Mouse (Mus musculus) forebrain, embryonic 14.5 days (tissue): Measurements from ENCODE around the gene Ap1m1. TPM values are rescaled to one million over a fixed set of nuclear protein-coding genes. Genes with fewer than 3 reads are reported as not detected.

Experiments used
- ATAC-seq: fragments of 200-750 bp; cut with Nextera tagmentation; 2 replicates; pipeline ENCODE4 v1.8.0; 2017; ENCODE audit warnings: mild to moderate bottlenecking, moderate library complexity
- DNase-seq: peaks from one replicate; pipeline ENCODE4 v3.0.0-alpha.2; 2015; ENCODE audit warnings: low spot score
- H3K27ac ChIP-seq: fragments of 300-500 bp; sonication (generic); 2 replicates; pipeline ENCODE4 v1.5.1; 2014; ENCODE audit warnings: low read depth, mild to moderate bottlenecking, control low read depth, low read length, moderate library complexity
- H3K27me3 ChIP-seq: fragments of 300-500 bp; sonication (generic); replicated peaks from 2 replicates; pipeline ENCODE4 v1.6.1; 2014; ENCODE audit warnings: low read length, control low read depth, mixed read lengths; ENCODE audit not compliant: control insufficient read depth, insufficient read depth
- H3K36me3 ChIP-seq: fragments of 300-500 bp; sonication (generic); 2 replicates; pipeline ENCODE4 v1.6.1; 2014; ENCODE audit warnings: low read length, control low read depth; ENCODE audit not compliant: control insufficient read depth, insufficient read depth
- H3K4me1 ChIP-seq: fragments of 300-500 bp; sonication (generic); 2 replicates; pipeline ENCODE4 v1.6.1; 2014; ENCODE audit warnings: antibody characterized with exemption, low read length, control low read depth; ENCODE audit not compliant: control insufficient read depth, insufficient read depth
- H3K4me2 ChIP-seq: fragments of 300-500 bp; sonication (generic); 2 replicates; pipeline ENCODE4 v1.6.1; 2014; ENCODE audit warnings: mild to moderate bottlenecking, control low read depth, low read length
- H3K4me3 ChIP-seq: fragments of 300-500 bp; sonication (generic); 2 replicates; pipeline ENCODE4 v1.5.1; 2014; ENCODE audit warnings: low read depth, low read length, control low read depth
- H3K9ac ChIP-seq: fragments of 300-500 bp; sonication (generic); 2 replicates; pipeline ENCODE4 v1.6.1; 2014; ENCODE audit warnings: mild to moderate bottlenecking, low read length, control low read depth, moderate library complexity
- H3K9me3 ChIP-seq: fragments of 300-500 bp; sonication (generic); replicated peaks from 2 replicates; pipeline ENCODE4 v1.6.1; 2016; ENCODE audit warnings: low read length, control low read depth, mixed read lengths; ENCODE audit not compliant: control insufficient read depth
- WGBS: fragments of 180-500 bp; shearing (Covaris S2); extraction: QIAGEN DNeasy Blood & Tissue Kit; methylation state at CpG from one replicate; pipeline ENCODE4 v1.1.7; 2014; 5-methylcytosine and 5-hydroxymethylcytosine counted together
- polyA plus RNA-seq: library from polyadenylated mRNA; unstranded; fragments of >200 nt; fragmentation: Nextera tagmentation; extraction: Ambion mirVana; gene quantifications from 2 replicates; pipeline ENCODE4 v1.2.1, GENCODE M21; 2014

Gene Ap1m1
- polyA plus RNA-seq, 1 experiment from 2014 or later, result 214 TPM

DNA sequence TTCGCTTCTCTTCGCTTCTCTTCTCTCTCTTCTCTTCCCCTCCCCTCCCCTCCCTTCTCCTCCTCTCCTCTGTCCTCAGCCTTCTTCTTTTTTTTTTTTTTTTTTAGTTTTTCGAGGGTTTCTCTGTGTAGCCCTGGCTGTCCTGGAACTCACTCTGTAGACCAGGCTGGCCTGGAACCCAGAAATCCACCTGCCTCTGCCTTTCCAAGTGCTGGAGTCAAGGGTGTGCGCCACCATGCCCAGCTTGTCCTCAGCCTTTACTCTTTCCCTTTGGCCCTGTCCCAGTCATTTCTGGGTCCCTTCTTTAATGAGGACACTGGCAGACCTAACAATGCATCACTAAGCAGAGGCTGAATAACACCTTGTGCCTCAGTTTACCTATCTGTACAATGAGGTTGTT lies 26.3 kb upstream of the Ap1m1 start, which contains the start of gene Gm11034:
Gene Gm11034 (minus strand): TSS at position 101 of the 400 bp plus-strand sequence.
- 74% methylated on average over 4 of the region's 4 CpGs for WGBS
- no peaks in the 10 kb centered on the region for H3K27me3 ChIP-seq
- H3K9me3 ChIP-seq, result no peaks in the 10 kb centered on the region
- H3K4me2 ChIP-seq, result no peak within 1 kb of the TSS
- ATAC-seq (no peak), DNase-seq (no peak)
- no peak within 1 kb of the TSS for H3K9ac ChIP-seq
- no peak within 1 kb of the TSS for H3K4me3 ChIP-seq
- H3K4me1 ChIP-seq, result no peaks in the 10 kb centered on the region
- no peaks in the 10 kb centered on the region for H3K36me3 ChIP-seq
- H3K27ac ChIP-seq, result no peak within 1 kb of the TSS

DNA sequence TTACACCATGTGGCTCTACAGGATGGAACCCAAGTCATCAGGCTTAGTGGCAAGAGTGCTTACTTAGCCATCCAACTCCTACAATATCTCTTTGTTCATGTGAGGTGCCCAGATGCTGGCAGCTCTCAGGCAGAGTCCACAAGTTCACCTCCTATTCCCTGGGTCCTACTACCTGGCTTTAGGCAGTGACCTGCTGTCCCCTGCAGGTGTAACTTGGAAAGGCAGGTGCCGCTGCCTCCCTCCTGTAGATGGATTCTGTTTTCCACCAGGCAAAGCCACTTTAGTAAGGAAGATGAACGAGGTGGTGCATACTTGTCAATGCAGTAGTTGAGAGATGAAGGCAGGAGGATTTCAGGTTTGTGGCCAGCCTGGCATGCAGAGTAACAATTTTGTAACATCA lies 24.8 kb upstream of the Ap1m1 start:
- no peak for DNase-seq
- H3K9me3 ChIP-seq, result no peaks in the 10 kb centered on the region

DNA sequence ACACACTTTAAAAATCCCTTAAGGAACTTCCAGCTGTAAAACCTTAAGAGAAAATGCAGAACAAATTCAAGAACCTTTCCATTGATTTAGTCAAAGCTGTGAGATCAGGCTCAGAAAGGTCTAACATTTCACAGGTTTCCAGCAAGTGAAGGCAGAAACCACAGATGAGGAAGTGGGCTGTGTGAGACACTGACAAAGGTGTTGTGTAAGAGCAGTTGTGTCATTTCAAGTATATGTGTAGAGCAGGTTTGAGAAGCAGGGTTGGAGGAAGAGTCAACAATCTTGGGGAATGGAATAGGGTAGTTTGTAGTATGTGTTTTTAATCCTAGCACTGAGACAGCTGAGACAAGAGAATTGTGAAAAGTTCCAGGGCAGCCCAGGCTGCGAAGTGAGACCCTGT lies 23.9 kb upstream of the Ap1m1 start:
- no peaks in the 10 kb centered on the region for H3K36me3 ChIP-seq
- H3K9me3 ChIP-seq, result no peaks in the 10 kb centered on the region
- H3K4me3 ChIP-seq, result no peak overlapping the region
- no peak overlapping the region for H3K9ac ChIP-seq
- peaks cover 7% of the 10 kb centered on the region; the same call in 1 of the 2 replicates for H3K4me1 ChIP-seq
- 56% methylated on average over 1 of the region's 1 CpGs for WGBS
- DNase-seq (no peak), ATAC-seq (no peak)
- no peak overlapping the region for H3K27ac ChIP-seq
- no peaks in the 10 kb centered on the region for H3K27me3 ChIP-seq
- no peak overlapping the region for H3K4me2 ChIP-seq

More for the DNA sequence above, 24.8 kb upstream of the Ap1m1 start:
- 55% methylated on average over 2 of the region's 2 CpGs for WGBS
- Histone ChIP-seq H3K36me3 (no peaks in the 10 kb centered on the region), H3K27ac (no peak overlapping the region), H3K27me3 (no peaks in the 10 kb centered on the region), H3K9ac (no peak overlapping the region), H3K4me1 (no peaks in the 10 kb centered on the region), H3K4me3 (no peak overlapping the region), H3K4me2 (no peak overlapping the region)
- no peak for ATAC-seq

DNA sequence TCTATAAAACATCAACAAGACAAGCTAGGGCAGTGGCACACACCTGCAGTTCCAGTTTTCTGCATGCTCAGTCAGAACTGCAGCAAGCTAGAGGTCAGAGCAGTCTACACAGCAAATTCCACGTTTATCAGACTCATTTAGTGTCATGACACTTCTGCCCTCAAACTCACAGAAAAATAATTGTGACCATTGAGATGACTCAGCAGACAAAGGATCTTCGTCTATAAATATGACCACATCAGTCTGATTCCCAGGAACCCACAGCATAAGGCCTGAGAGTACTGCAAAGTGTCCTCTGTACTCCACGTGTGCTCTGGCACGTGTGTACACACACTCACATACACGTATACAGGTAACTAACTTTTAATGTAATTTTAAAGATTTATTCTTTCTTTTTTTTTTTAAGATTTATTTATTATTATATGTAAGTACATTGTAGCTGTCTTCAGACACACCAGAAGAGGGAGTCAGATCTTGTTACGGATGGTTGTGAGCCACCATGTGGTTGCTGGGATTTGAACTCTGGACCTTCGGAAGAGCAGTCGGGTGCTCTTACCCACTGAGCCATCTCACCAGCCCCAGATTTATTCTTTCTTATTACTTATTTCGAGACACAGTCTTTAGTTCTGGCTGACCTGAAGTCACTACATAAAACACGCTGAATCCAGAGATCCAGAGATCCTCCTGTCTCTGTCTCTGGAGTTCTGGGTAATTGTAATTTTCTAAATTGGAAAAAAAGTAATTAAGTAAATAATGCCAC lies 20.9 kb upstream of the Ap1m1 start:
- Histone ChIP-seq H3K27ac (no peak overlapping the region), H3K36me3 (peaks cover 26% of the 10 kb centered on the region), H3K4me2 (peak overlapping the region; percentile 91), H3K9ac (no peak overlapping the region), H3K4me1 (peaks cover 9% of the 10 kb centered on the region; the same call in 1 of the 2 replicates), H3K27me3 (no peaks in the 10 kb centered on the region), H3K9me3 (no peaks in the 10 kb centered on the region), H3K4me3 (peak overlapping the region; percentile 67)
- ATAC-seq (peak; percentile 45), DNase-seq (no peak)
- WGBS, result 75% methylated on average over 9 of the region's 10 CpGs

DNA sequence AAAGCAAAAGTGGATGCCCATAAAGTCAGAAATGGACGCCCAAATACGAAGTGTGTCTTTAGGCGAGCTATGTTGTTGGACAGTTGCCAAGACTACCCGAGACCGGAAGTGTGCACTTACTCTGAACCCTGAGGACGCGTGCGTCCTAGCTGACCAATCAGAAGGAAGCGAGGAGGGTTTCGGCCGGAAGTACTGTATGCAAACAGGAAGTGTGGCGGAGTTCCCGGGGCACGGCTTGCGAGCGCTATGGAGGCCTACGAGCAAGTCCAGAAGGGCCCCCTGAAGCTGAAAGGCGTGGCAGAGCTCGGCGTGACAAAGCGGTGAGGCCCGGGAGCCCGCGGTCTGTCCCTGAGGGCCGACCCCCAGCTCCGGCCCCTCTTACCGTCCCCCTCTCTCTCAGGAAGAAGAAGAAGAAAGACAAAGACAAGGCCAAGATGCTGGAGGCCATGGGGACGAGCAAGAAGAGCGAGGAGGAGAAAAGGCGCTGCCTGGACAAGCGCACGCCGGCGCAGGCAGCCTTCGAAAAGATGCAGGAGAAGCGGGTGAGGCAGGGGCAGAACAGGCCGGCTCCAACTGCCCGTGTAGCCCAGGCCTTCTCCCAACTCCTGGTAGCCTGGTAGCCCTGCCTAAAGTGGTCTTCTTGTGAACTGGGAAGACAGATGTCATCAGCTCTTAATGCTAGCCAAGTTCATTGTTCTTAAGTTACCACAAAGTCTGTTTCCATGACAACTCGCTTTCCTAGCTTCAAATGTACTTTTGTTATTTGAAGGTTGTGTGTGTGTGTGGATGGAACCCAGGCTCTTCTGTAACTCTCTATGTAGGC lies 20.1 kb upstream of the Ap1m1 start, which contains the start of gene Fam32a:
Gene Fam32a (plus strand): TSS at position 190 of the 823 bp plus-strand sequence.
- Histone ChIP-seq H3K4me2 (peak within 1 kb of the TSS; percentile 91), H3K27ac (peak within 1 kb of the TSS; percentile 62; the same call in 1 of the 2 replicates), H3K36me3 (peaks cover 30% of the 10 kb centered on the region), H3K4me3 (peak within 1 kb of the TSS; percentile 67), H3K27me3 (no peaks in the 10 kb centered on the region), H3K9ac (peak within 1 kb of the TSS; percentile 76), H3K9me3 (no peaks in the 10 kb centered on the region), H3K4me1 (peaks cover 9% of the 10 kb centered on the region; the same call in 1 of the 2 replicates)
- peak; percentile 98 for ATAC-seq
- WGBS, result 11% methylated on average over 39 of the region's 39 CpGs
- peak; percentile 98 for DNase-seq

DNA sequence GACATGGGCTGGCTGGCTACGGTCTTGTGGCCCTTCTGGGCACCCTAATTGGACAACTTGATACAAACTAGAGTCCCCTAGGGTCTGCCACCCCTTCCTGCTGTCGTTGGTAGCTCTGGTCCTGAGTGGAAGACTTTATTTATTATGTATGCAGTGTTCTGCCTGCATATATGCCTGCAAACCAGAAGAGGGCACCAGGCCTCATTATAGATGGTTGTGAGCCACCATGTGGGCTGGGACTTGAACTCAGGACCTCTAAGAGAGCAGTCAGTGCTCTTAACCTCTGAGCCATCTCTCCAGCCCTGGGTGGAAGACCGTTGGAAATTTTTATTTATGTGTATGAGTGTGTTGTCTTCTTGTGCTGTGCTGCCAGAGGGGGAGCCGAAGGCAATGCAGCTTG lies 19.1 kb upstream of the Ap1m1 start:
- WGBS, result 85% methylated on average over 4 of the region's 4 CpGs
- no peak for ATAC-seq
- Histone ChIP-seq H3K27me3 (no peaks in the 10 kb centered on the region), H3K27ac (no peak overlapping the region), H3K9me3 (no peaks in the 10 kb centered on the region), H3K4me2 (peak overlapping the region; percentile 91), H3K4me1 (peaks cover 9% of the 10 kb centered on the region; the same call in 1 of the 2 replicates), H3K4me3 (peak overlapping the region; percentile 67), H3K36me3 (peaks cover 30% of the 10 kb centered on the region), H3K9ac (no peak overlapping the region)
- DNase-seq, result no peak

DNA sequence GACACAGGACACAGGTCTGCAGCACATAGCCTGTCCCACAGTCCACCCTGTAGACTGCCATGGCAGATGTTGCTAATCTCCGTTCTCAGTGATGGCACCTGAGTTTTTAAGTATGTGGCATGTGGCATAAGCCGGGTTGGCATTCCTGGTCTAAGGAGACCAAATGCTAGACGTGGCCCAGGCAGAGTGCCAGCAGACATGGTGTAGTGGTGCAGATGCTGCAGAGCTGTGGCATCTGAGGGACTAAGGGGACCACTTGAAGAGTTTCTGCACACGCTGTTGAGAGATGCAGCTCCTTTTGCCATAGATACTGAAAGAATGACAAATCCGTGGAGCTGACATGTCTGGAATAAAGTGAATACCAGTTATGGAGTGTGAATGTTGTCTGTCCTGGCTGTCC lies 17.2 kb upstream of the Ap1m1 start:
- no peak overlapping the region for H3K4me3 ChIP-seq
- H3K4me2 ChIP-seq, result no peak overlapping the region
- no peaks in the 10 kb centered on the region for H3K27me3 ChIP-seq
- 94% methylated on average over 5 of the region's 5 CpGs for WGBS
- H3K9ac ChIP-seq, result no peak overlapping the region
- no peak overlapping the region for H3K27ac ChIP-seq
- no peak for DNase-seq
- H3K9me3 ChIP-seq, result no peaks in the 10 kb centered on the region
- no peak for ATAC-seq
- H3K36me3 ChIP-seq, result peaks cover 30% of the 10 kb centered on the region
- peaks cover 9% of the 10 kb centered on the region; the same call in 1 of the 2 replicates for H3K4me1 ChIP-seq

DNA sequence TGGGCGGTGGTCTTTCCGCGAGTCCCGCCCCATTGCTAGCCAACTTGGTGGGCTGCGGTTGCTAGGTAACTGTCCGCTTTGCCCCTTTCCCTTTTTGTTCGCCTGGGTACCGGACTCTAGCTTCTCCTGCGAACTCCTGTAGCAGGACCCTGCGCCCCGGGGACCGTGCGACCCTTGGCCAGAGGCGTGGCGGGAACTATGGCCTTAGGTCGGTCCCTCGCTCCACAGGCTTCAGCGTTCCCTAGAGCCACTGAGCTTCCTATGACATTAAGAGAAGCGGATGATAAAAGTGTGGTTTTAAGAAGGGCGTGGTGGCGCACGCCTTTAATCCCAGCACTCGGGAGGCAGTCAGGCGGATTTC lies 565 bp downstream of the Ap1m1 start:
- ATAC-seq (no peak), DNase-seq (no peak)
- WGBS, result under 1% methylated on average over 24 of the region's 24 CpGs

More for the DNA sequence above, 565 bp downstream of the Ap1m1 start:
- Histone ChIP-seq H3K9me3 (no peaks in the 10 kb centered on the region), H3K4me2 (peak overlapping the region; percentile 73), H3K9ac (peak overlapping the region; percentile 72), H3K27me3 (no peaks in the 10 kb centered on the region), H3K4me1 (no peaks in the 10 kb centered on the region), H3K4me3 (peak overlapping the region; percentile 64), H3K27ac (peak overlapping the region; percentile 93), H3K36me3 (peaks cover 14% of the 10 kb centered on the region; the same call in 1 of the 2 replicates)
